Mouse (Mus musculus): ENCODE measurements around the gene Bola3.
"Not testable (repeated sequence)": the region's sequence is repeated elsewhere in the genome, so short reads cannot be mapped to it uniquely, and the experiment has no call there.

Gene Bola3

DNA sequence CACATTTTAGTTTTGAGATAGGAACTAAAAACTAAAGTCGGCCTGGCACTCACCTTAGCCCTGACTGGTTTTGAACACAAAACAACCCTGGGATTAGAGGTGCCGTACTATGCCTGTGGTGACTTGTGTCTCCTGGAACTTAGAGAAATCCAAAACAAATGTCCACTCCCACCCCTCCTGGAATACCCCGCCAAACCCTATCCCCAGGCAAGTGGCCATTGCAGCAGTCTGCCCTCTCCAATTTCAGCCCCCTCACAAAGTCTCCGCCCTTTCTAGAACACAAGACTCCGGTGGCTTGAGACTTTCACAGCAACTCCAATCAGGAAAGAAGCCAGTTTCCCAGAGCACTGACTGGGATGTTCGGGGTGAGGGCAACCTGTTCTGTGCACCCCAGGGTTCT is at the start of gene Bola3:
Gene Bola3 (plus strand): TSS at position 275 of the 400 bp plus-strand sequence.
- no peak for DNase-seq

DNA sequence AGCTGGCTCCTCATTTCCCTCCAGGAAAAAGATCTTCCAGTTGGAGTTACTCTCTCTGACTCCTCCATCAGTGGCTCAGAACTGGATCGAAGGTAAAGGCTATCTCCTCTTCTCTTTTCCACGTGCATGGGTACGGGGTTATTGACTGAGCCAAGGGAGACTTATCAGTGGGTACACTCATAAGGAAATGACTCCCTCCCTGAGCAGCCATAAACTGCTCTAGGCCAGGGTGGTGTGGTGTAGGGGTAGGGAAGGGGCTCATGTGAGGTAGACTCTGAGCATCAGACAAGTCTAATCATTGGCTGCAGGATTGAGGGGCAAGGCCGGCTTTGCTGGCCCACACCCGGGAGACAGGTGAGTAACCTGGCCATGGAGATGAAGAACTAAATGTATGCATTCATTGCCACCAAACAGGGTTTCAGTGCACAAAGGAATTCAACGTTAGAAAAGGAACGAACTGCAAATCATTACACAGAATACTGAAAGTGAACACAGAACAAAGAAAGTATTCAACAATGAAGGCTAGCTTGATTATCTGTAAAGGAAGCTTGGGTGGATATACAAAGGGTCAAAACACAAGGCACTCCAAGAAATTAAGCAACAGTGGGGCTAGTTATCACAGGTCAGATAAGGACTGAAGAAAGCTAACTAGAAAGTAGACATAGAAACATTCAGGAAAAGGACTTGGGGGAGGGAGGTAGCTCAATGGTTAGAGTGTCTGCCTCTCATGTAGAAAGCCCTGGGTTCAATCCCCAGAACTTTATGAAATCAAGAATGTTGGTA is 48.3 kb upstream of the Bola3 start:
- no peak for DNase-seq

DNA sequence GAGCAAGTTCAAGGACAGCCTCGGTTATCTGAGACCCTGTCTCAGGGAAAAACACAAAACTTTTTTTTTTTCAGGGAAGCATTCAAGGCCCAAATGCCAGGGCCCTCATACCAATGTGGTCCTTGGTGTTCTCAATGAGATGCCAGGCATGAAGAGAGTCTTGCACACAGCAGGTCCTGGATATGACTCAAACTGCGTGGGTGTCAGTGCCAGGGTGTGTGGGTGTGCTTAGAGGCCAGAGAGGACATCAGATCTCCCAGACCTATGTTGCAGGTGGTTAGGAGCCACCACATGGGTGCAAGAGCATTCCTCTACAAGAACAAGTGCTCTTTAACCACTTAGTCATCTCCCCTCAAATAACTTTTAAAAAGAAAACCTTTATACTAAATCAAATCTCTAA is 47.7 kb upstream of the Bola3 start:
- no peak for DNase-seq

DNA sequence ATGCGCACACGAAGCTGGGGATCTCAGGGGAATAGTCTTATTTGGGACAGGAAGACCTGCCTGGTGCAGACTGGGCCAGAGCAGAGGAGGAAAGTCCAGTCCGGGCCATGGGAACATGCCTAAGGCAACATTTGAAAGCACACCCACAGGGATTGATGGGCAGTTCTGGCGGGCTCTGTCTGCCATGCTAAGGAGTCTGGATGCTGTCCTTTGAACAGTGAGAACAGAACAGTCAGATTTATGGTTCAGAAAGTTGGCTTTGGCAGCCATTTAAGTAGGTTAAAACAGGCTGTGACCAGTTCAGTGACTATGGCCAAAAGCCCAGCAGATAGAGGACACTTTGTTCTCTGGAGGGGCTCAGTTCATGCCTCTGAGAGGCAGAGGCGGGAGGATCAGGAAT is 46.7 kb upstream of the Bola3 start:
- no peak for DNase-seq

DNA sequence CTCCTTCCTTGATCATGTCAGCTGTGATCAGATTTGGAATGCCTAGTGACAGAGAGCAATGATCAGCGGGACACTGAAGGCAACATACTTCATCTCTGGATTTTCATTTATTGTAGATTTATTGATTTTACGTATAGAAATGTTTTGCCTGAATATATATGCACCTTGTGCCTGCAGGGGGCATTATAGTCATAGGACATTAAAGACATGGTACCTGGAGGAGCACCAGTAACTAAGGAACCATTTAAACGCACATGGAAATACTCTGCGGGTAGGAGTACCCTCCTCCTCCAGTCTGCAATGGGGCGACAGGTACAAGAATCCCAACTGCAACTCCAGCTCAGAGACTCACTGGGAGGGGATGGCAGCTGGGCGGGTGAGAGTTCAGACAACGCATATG is 39.9 kb upstream of the Bola3 start:
- no peak for DNase-seq

DNA sequence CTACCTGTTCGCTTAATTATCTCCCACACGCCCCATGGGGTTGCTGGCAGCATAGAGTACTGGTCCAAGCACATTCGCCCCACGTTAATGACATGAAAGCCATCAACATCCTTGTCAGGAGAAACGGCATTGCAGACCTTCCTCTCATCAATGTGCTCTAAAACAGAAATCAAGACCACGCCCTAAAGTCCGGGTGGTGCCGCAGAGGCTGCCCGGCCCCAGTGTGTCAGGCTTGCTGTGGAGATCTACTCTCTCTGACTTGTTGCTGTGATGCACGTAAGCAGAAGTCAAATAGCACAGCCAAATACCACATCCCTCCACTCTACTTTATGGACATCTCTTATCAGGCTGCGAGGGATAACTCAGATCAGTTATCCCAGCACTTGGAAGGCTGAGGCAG is 37.7 kb upstream of the Bola3 start:
- no peak for DNase-seq

DNA sequence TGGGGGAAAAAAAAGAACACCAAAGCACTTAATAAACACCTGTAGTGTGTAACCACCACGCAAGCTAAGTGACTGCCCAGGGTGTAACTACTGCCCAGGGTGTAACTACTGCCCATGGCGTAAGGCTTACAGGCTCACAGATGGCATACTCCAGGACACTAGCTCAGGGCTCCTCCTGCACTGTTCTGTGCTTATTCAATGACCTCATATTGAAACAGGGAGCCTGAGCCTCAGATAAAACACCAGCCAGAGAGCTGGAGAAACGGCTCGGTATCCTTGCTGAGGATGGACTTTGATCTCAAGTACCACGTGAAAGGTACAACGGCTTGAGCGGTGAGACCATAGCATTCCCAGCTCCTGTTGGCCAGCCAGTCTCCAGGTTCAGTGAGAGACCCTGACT is 36.9 kb upstream of the Bola3 start:
- DNase-seq: no peak

DNA sequence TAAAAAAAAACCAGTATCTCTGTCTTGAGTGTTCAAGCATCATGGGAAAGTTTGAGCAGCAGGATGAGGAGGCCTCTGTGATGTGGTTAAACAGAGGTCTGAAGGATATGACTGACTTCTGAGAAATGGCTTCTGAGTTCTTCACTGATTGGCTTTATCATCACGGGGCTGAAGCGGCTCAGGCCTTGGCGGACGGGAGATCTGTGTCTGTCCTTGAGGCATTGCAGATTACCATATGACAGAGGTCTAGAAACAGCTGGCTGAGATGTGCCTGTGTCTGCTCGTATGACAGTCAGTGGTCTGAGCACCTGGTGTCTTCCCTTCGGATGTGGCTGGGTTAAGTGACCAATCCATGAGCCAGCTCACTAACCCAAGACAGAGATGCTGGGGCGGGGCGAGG is 36.4 kb upstream of the Bola3 start:
- DNase-seq: peak in 1 of 2 experiments; percentile 10

DNA sequence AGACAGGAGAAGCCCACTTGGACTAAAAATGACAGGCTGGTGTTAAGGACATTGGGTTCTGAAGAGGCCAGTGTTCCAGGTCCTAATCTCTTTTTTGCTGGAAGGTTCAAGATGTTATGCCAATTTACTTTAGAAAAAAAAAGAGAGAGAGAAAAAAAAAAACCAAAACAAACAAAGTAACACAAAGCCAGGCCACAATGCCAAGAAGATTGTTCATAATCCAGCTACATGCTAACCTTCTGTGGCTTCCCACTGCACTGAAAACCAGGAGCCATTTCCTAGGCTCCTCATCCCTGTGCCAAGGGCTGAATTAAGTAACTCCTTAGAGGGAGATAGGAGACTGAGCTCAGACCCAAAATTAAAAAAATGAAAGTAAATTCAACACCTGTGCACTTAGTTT is 33.7 kb upstream of the Bola3 start:
- no peak for DNase-seq

DNA sequence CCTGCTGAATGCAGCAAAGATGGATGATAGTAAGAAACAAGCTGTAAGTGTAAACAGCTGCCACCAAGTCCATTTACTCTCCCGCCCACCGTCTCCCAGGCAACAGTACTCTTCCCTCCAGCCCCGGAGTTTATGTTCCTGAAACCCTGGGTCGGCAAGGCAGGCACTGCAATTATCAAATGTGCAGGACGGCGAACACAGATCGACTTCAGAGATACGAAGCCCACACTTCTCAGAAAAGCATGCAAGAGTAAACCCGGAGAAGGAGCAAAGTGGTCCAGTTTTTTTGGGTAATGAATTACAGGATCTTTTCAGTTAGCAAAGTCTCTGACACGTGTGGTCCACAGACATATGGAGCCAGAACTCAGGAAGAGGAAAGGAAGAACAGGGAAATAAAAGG is 32.9 kb upstream of the Bola3 start:
- no peak for DNase-seq

DNA sequence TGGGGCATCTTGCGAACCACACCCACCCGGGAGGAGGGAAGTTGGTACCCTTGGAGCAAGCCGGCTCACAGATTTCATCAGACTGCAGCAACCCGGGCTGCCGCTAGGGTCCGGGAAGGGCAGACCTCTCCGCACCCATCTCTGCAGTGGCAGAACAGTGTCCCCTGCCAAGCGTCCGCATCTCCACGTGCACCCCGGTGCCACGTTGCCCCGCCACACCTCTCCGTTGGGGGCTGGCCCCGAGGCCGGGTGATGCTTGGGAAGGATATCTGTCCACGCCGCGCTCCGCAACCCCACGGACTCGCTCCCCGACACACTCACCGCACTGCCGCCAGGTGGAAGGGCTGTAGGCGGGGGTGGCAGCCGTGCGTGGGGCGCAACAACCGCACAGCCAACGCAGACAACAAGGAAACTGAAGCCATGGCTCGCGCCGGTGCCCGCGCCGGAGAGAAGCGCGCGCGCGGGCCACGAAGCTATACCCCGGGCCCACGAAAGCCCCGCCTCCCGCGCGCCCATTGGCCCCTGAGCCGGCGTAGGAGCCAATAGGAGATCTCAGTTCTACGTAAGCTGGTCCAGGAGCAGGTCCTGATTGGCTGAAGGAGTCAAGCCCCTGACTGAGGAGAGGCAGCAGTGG is 31.7 kb upstream of the Bola3 start:
- DNase-seq: peak; percentile 91 to 95

DNA sequence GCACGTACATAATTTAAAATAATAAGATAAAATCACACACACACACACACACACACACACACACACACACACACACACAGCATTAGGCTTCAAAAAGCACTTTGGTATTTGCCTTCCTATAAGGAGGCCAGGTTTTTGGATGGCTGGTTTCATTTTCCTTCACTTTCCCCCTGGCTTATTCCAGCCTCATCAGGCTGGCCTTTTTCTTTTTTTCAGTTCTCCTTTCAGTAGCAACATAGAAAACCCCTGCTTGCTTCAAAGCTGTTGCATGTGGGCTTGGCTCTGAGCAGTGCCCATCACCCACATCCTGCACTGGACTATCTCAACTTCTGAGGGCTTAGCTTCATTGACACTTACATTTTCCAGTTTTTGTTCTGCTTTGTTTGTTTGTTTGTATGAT is 27.0 kb upstream of the Bola3 start:
- DNase-seq: no peak

DNA sequence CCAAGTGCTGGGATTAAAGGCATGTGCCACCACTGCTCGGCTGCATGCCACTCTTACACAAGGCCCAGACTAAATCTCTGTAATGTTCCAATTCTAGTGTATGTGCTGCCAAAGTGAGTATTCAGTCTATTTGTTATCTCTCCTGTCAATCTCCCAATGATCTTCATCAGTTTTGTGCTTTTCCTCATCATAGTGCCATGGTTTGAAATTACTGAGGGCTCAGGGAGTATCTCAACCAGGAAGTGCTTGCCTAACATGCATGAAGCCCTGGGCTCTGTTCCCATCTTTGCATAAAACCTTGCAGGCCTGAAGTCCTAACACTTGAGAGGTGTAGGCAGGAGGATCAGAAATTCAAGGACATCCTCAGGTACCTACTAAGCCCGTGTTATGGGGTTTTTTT is 26.2 kb upstream of the Bola3 start:
- DNase-seq: no peak

DNA sequence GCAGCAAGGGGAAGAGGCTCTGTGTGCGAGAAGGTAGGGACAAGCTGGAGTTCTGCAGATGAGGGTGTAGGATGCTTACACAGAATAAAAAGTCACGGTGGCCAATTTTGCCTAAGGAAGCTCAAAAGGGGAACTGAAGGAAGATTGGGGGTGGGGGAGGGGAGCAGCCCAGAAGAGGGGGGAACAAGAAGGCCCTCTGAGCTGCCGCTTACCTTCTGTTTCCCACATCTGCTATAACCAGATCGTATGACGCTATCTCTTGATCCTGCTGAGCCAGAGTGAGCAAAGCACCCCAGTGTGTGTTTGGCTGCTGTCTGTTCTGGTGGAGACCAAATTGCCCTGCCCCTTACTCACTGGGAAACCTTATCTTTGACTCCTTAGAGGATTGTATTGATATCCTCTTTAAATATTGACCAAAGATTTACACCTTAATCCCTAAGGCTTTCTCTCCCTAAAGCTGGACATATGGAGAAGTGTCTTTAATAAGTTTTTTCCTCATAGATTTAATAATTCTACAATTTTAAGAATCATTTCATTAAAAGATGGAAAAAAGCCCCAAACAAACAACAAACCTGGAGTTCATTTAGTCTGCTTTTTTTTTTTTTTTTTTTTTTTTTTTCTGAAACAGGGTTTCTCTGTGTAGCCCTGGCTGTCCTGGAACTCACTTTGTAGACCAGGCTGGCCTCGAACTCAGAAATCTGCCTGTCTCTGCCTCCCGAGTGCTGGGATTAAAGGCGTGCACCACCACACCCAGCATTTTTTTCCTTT is 25.1 kb upstream of the Bola3 start:
- no peak for DNase-seq

DNA sequence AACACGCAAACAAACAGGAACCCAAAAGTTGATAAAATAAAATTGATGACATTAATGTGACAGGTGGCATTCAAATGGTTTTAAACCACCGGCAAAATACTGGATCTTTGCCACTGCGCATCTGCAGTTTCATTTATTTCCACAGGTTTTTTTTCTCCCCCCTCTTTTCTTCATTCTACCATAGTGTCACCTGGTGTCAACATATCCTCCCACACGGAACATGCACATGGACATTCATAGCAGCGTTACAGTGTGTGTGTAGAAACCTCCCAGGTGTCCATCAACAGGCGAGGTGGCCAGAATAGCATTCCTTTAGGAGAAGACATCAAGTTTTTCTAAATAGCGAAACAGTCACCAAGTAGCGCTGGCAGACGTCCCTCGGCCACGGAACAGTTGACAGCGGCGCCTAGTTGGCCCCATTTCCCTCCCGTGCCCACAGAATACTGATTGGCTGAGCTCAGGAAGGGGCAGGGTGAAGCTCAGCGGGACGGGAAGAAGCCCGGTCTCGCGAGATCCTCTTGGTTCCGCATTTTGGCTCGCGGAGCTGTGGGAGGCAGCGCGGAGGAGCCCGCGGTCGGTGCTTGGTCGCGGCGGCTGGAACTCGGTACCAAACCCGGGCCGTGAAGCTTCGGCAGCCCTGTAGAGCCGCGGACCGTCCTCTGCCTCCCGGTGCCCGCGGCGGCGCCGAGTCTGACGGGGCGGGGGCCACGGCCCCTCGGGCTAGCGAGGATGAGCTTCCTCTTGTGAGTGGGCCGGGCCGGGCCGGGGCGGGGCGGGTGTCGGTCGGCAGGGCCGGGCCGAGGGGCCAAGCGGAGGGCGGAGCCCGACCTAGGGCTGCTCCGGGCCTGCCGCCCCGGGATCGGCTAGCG is 23.2 kb upstream of the Bola3 start, which contains the start of the genes Mthfd2 and Mob1a:
Gene Mthfd2 (minus strand): TSS at position 384 of the 869 bp plus-strand sequence.
Gene Mob1a (plus strand): TSS at position 492 of the 869 bp plus-strand sequence.
- DNase-seq: peak; percentile 91 to 94

DNA sequence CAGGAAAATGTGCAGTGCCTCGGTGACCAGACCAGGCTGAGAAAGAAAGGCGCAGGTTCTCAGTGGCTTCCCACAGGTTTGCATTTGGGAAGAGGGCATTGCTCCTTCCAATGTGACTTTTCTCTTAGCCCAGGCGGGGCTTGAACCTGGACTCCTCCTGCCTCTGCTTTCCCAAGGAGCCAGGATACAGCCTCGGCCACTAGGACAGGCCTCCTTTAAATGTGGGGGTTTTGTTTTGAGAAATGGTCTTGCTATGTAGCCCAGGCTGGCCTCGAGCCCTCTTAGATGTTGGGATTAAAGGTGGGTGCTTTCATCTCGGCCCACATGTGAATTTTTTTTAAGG is 22.6 kb upstream of the Bola3 start:
- no peak for DNase-seq

DNA sequence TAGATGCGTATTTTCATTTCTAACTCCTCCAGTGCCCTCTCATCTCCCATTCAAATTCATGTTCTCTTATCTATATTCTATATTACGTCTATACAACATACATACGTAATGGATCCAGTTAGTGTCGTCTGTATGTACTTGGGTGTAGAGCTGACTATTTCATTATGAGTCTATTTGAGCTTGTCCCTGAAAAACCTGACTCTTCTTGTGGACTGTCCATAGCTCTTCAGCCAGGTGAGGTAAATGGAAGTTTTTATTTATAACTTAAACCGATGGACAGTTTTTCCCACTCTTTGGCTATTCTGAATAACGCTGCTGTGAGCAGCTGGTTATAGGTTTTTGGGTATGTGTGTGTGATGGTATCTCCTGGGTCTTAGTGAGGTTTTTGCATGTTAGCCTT is 22.2 kb upstream of the Bola3 start:
- DNase-seq: no peak

DNA sequence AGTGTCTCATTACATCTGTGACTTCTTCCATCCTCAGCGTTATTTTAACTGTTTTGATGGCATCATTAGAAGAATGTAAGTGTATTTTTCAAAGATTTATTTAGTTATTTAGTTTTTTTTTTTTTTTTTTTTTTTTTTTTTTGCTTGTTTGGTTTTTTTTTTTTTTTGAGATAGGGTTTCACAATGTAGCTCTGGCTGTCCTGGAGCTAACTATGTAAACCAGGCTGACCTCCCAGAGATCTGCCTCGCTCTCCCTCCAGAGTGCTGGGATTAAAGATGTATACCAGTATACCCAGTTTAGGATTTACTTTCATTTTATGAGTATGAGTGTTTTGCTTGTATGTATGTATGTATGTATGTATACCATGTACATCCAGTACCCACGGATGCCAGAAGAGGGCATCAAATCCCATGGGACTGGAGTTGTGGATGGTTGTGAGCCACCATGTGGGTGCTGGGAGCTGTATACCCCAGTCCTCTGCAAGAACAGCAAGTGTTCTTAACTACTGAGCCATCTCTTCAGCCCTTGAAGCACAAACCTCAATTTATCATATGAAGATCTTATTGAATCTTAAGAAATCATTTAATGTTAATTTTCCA is 21.3 kb upstream of the Bola3 start:
- no peak for DNase-seq

DNA sequence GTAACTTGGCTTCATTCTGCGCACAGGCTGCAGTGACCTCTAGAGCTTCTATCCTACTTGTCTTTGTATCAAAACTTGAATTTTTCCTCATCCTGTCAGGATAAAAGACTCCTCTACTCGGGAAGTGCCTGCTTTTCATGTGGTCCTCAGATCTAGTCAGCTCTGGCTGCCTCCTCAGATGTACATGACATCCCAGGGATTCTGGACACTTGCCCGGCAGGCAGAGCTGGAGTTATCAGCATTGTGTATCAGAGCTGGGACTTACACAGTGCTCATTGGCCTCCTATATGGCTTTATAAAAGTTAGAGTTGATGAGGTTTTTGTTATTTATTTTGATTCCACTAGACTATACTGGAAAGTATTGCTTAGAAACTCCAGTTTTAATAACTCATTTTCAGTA is 7.6 kb upstream of the Bola3 start:
- no peak for DNase-seq

DNA sequence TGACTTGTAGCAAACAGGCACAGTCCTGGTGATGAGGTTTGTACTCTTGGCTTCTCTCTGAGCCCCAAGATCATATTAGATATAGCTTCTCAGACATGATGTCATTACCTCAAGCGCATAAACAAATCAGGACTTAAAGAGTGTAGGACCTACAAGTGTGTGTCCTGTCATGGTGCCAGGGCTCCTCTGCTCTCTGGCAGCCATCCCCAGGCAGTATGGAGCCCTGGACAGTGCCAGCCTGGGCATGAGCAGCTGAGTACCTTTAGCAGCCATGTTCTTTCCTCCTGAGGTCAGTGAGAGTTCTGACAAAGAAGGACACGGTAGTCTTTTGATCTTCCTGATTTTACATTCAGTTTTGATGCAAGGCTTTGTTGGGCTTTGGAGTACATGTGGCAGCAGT is 6.0 kb upstream of the Bola3 start:
- no peak for DNase-seq

DNA sequence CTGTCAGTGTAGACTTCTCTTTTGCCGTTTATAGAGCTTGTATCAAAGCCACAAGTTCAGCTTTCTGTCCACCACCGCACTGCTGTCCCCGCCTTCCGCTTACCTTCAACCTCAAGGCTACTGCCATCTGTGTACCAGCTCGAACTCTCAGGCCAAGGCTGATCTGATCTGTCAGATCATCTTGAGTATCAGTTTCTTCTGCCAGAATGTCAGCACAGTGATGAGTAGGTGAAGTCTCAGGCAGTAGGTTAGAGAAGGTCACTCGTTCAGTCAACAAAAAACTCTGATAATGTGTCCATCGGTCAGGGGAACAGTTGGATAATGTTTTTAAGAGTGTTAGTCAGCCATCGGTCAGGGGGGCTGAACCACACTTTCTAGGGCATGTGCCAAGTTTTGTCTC is 3.7 kb upstream of the Bola3 start:
- DNase-seq: not testable (repeated sequence)

DNA sequence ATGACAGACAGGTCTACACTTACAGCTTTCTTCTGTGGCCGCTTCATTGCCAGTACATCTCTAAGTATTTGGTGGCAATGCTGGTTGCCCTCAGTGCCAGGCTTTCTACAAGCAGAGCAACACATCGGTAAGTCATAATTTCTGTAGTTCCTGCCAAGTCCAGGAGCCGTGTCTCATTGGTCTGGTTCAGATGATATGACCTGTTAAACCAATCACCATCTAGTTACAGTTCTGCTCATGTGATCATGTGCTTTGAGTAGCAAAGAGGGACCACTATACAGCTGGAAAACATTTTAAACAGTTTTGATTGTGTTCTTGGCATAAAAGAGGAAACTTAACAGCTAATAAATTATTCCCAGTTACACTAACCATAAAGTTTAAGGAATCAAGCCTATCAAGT is 1.0 kb upstream of the Bola3 start:
- DNase-seq: no peak

Measured in thymus, postnatal 36 days (tissue).